Mouse (Mus musculus) heart, adult 8-10 months (tissue): ENCODE results near the gene Spata1. TPM values are rescaled to one million over a fixed set of nuclear protein-coding genes. Genes with fewer than 3 reads are reported as not detected.
"Not testable (repeated sequence)": the region's sequence is repeated elsewhere in the genome, so short reads cannot be mapped to it uniquely, and the experiment has no call there.

Experiments used
- DNase-seq: peaks from one replicate; pipeline ENCODE4 v3.0.0; 2022; ENCODE audit warnings: low spot score
- total RNA-seq, 4 experiments: library from RNA; stranded (reverse); gene quantifications; 2 replicates each; pipeline ENCODE4 v1.2.4; 2022

Gene Spata1
- total RNA-seq, 4 experiments from 2014 or later, result 3.0 to 3.4 (median 3.2) TPM

GRCm38 (mm10) chr3:146451375-146451774 is 48.2 kb downstream of the Spata1 start:
- no peak for DNase-seq

GRCm38 (mm10) chr3:146450371-146450841 is 49.1 kb downstream of the Spata1 start:
- peak; percentile 90 for DNase-seq

GRCm38 (mm10) chr3:146449745-146450250 is 49.8 kb downstream of the Spata1 start, which contains the start of gene Ctbs:
Gene Ctbs (plus strand): TSS chr3:146449795.
- no peak for DNase-seq

DNA sequence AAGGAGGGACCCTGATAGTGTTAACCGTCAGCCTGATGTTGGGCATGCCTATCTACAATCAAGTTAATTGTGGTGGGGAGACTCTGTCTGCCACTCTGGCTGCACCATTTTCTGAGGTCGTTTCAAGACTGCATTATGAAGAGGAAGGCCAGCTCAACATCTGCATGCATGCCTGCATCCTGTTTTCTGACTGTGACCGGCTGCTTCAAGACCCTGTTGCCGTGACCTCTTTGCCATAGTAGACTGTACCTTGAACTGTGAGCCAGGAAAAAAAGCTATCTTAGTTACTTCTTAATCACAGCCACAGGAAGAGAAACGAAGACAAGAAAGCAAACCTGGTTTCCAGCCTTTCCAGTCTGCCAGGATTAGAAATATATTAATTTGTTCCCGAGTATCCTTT is 50.6 kb downstream of the Spata1 start:
- no peak for DNase-seq

DNA sequence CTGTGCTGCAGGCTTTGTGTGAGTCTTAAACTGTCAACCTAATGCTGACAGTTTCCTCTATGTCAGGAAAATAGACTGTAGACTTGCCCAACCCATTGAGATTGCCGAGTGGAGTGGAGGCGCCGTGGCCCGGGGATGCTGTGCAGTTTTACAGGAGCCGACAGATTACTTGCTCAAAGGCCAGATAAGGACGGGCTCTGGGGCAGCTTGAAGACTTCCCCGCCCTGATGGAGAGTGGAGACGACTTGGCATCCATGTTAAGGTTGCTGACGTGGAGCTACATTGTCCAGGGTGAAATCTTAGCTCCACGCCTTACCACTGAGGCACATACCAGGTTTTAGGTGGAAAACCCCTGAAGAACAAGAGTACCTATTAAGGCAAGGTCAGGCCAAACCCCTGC is 51.2 kb downstream of the Spata1 start:
- DNase-seq, result no peak

- DNase-seq, result no peak
These were observed 52.0 kb downstream of the Spata1 start for GRCm38 (mm10) chr3:146447598-146447997.

DNA sequence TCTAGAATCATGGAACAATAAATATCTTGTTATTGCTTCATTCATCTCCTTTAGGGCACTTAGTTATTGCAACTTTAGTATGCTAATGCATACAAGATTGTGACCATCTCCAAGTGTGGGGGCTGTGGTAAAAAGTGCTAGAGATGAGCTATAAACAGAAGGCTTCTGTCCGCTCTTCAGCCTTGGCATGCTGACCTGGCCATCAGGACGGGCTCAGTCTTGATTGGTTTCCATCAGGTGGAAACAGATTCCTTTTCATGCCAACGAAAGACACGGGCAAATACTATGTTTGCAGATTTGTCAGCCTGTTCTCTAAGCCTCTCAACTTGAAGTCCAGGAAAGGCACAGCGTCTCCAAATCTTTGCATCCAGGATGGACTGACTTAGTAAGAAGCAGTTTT is 52.4 kb downstream of the Spata1 start:
- DNase-seq, result no peak

DNA sequence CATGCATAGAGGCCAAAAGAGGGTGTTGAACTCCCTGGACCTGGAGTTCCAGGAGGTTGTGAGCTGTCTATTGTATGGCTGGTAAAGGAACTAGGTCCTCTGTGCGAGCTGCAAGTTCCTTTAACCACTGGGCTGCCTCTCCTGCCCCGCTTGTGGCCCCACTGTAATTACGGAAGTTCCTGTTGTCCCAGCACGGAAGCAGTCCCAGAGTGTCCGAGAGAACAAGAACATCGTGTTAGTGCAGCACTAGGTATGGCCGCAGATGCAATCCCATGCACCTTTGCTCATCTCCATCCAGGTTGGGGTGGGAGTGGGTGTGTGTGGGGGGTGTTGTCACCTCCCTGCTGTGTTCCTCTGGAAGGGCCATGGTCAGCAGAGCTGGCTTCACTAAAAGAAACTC is 54.7 kb downstream of the Spata1 start:
- DNase-seq, result peak; percentile 19

DNA sequence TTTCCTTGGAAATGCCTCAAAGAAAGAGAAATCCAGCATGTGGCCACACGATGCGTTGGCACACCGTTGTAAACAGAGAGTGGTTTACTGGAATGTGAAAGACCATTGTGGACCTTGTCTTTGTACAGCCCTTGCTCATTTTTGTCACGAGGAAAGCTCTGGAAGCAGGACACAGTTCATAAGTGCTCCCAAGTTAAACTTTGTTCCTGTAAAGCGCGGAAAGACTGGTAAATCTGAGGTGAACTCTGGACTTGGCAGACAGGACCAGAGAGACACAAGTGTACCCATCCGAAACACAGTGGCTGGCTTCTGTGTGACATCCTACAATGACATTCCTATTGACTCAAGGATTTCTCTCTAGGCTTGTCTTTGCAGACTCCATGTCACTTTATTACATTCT is 56.2 kb downstream of the Spata1 start:
- DNase-seq, result no peak

DNA sequence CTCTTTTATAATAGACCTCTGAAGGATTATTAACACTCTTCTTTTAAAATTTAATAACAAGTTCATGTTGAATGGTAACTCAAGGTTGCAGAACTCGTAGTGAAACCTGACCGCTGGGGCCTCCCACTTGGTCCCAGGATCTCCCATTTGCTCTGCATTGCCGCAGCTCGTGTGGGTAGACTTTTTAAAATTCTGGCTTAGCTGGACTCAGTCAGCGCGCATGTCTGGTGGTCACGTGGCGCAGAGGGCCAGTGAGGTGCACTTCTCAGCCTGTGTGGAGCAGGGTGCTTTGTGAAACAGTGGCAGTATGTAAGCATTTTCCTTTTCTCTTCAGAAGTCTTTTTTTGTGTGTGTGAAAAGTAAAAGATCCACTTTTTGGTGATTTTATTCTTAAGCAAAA is 56.6 kb downstream of the Spata1 start:
- no peak for DNase-seq

DNA sequence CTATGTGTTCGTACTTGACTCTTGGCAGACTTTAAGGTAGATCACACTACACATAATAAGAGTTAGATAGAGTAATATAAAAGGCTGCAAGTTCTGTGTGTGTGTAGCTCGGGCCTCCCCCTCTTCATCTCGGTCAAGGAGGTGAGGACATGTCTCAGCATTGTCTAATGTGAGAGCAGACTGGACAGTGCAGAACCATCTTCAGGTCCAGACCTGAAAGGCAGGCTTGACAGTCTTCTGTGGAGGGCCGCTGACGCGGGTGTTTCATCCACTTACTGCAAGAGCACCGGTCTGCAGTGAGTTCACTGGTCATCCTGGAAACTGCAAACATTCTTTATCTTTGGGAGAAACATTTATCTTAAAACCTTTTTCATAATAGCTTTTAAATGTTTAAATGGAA is 57.1 kb downstream of the Spata1 start:
- no peak for DNase-seq

GRCm38 (mm10) chr3:146440422-146440821 is 59.1 kb downstream of the Spata1 start:
- no peak for DNase-seq

- no peak for DNase-seq
These were observed 59.5 kb downstream of the Spata1 start for GRCm38 (mm10) chr3:146440011-146440410.

DNA sequence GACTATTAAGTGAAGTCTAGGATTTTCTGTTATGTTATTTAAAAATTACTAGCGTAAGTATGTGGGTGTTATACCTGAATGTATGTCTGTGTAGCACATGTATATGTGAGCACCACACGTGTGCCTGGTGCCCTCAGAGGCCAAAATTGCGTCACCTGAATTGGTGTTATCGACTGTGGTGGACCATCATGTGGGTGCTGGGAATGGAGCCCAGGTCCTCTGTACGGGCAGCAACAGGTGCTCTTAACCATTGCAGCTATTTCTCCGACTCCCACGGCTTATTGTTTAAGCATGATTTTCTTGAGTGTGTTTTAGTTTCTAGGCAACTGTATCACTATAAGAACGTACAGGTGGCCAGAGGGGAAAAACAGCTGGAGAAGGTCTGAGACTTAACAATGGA is 63.4 kb downstream of the Spata1 start:
- no peak for DNase-seq

- no peak for DNase-seq
These were observed 64.0 kb downstream of the Spata1 start for GRCm38 (mm10) chr3:146435533-146435932.

DNA sequence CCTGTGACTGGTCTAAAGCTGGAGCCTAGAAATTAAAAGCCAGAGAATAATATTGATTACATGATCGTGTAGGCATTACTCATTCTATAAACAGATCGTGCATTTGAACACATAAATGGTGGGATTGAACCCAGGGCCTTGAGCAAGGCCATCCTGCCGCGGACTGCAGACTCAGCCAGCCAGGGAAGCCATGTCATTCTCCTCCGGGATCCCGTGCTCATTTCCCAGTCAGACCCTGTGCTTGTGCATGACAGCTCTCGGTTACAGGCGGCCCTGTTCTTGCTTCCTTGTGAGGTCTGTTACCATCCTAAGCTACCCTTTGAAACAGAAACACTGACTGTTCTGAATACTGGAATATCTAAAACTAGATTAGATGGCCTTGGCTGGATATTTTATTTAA is 64.9 kb downstream of the Spata1 start:
- no peak for DNase-seq

DNA sequence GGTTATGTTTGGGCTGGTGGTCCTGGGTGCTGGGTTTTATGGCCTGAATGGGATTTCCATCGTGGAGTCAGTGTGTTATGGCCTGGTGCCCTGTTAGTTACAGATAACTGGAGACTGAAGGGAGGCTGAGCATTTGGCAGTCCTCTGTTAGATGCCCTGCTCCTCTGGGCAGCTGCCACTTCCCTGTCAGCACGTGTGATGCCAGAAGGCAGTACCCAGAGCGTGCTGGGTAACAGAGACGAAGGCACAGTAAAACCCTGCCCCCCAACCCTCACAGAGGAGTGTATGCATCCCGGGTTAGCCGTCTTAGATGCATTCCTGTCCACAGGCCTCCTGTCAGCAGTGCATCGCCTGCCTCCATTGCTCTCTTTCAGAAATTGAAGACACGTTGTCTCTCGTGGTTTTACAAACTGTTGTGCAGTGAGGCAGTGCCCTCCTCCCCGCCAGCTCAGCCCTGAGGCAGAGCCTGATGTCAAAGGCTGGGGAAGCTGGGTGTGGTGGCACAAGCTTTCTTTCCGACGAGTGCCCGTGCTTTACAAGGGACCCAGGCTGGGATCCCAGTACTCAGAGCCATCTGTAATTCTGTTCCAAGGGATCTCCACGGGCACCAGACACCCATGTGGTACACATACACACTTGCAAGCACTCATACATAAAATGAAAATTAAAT is 65.7 kb downstream of the Spata1 start:
- no peak for DNase-seq

GRCm38 (mm10) chr3:146433063-146433462 is 66.5 kb downstream of the Spata1 start:
- not testable (repeated sequence) for DNase-seq

- DNase-seq, result no peak
These were observed 73.1 kb downstream of the Spata1 start for GRCm38 (mm10) chr3:146426489-146426888.

DNA sequence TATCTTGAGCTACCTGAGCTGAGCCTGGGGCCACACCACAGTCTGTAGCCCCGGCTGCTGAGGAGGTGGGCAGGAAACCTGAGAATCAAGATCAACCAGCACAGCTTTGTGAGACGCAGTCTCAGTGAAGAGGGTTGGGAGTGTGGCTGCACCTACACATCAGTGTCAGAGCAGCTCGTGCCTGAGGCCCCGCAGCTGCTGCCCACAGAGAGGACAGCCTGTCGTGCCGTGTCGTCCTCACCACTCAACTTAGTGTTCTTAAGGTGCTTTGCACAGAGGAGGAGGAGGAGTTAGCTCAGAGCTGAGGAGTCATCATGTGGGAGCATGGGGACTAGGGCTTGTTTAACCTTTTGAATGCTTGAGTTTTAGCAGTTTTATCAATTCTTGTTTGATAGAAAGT is 73.7 kb downstream of the Spata1 start:
- DNase-seq, result no peak

DNA sequence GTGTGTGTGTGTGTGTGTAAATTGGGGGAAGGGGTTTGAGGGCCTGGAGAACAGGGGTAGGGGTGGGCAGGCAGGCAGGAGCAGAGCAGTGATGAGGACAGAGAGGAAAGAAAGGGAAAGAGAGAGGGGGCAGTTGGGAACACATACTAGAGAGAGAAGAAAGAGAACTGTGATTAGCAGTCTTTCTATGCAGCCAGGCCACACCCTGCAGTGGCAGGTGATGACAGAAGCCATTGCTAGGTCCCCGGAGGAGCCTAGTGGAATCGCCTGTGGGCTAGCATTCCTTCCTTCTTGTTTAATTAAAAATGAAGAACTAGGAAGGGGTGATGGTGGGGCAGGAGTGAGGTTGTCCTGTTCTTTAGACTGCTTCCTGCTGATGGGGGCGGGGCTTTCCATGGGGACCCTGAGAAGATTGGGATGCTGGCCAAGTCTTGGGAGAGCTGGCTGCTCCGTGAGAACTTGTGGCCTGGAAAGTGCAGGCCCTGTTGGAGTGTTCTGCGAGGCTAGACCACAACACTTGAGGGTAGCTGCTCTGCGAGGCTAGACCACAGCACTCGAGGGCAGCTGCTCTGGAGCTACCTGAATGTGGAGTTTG is 75.2 kb downstream of the Spata1 start:
- DNase-seq, result no peak

DNA sequence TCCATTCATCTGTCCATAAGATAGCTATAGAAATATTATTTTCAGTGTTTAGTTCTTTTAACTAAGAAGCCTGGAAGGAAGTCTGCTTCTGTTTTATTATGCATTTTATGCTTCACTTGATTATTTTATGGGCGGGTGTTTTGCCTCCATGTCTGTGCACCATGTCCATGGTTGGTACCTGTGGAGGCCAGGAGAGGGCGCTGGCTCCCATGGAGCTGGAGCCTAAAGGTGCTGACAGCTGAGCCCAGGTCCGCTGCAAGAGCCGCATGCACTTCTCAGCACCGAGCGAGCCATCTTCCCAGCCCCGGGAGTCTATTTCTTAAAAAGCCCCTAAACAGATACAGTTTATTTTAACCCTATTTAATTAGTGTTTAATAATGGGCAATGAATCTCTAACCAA is 75.8 kb downstream of the Spata1 start:
- DNase-seq, result no peak

GRCm38 (mm10) chr3:146421787-146422186 is 77.8 kb downstream of the Spata1 start:
- DNase-seq, result no peak
